In the genomic region with DNA sequence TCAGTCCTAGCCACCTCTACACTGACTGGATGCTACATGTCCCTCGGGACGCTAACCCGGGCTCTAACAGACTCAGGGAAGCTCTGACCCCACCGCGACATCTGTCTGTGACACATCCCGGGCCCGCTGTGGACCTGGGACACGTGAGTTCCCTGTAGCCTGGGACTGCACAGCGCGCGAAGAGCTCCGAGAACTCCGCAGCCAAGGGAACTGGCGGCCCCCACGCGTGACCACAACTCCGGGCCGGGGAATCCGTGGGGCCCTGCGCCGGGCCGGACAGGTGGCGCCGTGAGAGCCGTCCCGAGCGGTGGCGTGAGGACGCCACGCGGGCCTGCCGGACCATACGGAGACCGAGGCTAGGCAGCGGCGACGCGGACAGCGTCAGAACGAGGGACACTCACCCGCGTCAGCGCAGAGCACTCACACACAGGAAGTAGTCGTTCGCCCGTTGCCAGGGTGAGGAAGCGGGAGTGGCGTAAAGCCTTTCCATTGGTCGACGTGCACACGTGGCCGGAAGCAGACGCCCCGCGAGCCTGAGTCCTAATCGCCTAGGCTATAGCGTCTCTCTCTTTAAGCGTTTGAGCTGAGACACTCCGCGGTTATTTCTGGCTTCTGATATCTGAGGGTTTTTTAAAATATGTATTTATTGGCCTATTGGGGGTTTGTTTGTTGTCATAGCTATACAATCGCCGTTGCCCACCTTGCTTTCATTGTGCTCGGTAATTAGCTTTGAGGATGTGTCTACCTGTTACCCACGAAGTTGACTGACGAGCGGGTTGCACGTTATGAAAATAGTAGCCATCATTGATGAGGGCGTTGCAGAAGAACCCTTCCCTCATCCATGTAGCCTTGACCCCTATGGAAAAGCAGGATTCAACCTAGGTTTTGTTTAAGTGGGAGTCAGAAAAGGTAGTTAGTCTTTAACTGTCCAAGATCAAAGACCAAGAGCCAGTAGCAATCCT, we compare ENCODE assay signal across 8 mouse cellular contexts. TPM values are rescaled to one million over a fixed set of nuclear protein-coding genes. Genes with fewer than 3 reads are reported as not detected.
A peak's percentile ranks its signal among the peaks of the same experiment; 100 is the strongest.
DNase-seq lines count a peak whose midpoint lies in the region; ATAC-seq lines count a peak whose summit lies in the region.

A gene (minus strand): TSS at position 453 of the 962 bp plus-strand sequence.

- no peaks in the 10 kb centered on the region for H3K27me3 ChIP-seq in hindbrain, embryonic 16.5 days (replicated peaks; ENCODE audit: control insufficient read depth, insufficient read depth, low read length)

- H3K4me2 ChIP-seq in hindbrain, embryonic 16.5 days (ENCODE audit: low read length): peak within 1 kb of the TSS; percentile 76

- H3K9ac ChIP-seq in hindbrain, embryonic 16.5 days (ENCODE audit: low read depth, low read length): peak within 1 kb of the TSS; percentile 91

- no peaks in the 10 kb centered on the region for H3K9me3 ChIP-seq in hindbrain, embryonic 16.5 days (ENCODE audit: control insufficient read depth, low read length)

- H3K79me2 ChIP-seq in macrophage (ENCODE audit: inconsistent target): no peaks in the 10 kb centered on the region

- no peaks in the 10 kb centered on the region for H3K36me3 ChIP-seq in hindbrain, embryonic 16.5 days (ENCODE audit: control insufficient read depth, insufficient read depth, low read length)
- no peaks in the 10 kb centered on the region for H3K36me3 ChIP-seq in macrophage (ENCODE audit: inconsistent target)

- ATAC-seq in hindbrain, embryonic 16.5 days: peak; percentile 100

- DNase-seq in WW6 (ENCODE audit: low read depth, low spot score): peak; percentile 82
- peak; percentile 72 to 87 for DNase-seq in cerebellum, postnatal 4 days (ENCODE audit: low spot score in 2 of 2)
- peak; percentile 92 for DNase-seq in gastrocnemius, adult 18-20 months (ENCODE audit: low spot score)
- peak; percentile 86 to 96 for DNase-seq in left cerebral cortex, adult 18-20 months (ENCODE audit: low spot score in 2 of 2)
- DNase-seq in right cerebral cortex, adult 18-20 months: peak; percentile 97
- peak; percentile 55 for DNase-seq in urinary bladder, postnatal 10 days (ENCODE audit: low spot score)

- H3K4me3 ChIP-seq in hindbrain, embryonic 16.5 days (ENCODE audit: low read length): peak within 1 kb of the TSS; percentile 98
- H3K4me3 ChIP-seq in macrophage (ENCODE audit: inconsistent target): peak within 1 kb of the TSS; percentile 57

- H3K4me1 ChIP-seq in hindbrain, embryonic 16.5 days (ENCODE audit: control insufficient read depth, insufficient read depth, low read depth, low read length): peaks cover 8% of the 10 kb centered on the region

- H3K27ac ChIP-seq in hindbrain, embryonic 16.5 days (ENCODE audit: low read depth, low read length): peak within 1 kb of the TSS; percentile 92
- H3K27ac ChIP-seq in macrophage: peak within 1 kb of the TSS; percentile 25

- under 1% methylated on average over 59 of the region's 68 CpGs for WGBS in hindbrain, embryonic 16.5 days
- under 1% methylated on average over 55 of the region's 68 CpGs for WGBS in macrophage (ENCODE audit: missing documents)

RNA-seq across cellular contexts. Expression of the gene that starts here (rescaled TPM):
- total RNA-seq in gastrocnemius, adult 18-20 months (2021): 1 to 10 TPM; 5.2 TPM
- 21.6 and 24.6 TPM in 2 replicates for polyA plus RNA-seq in hindbrain, embryonic 16.5 days (2015; fragmentation: Nextera tagmentation; extraction: Ambion mirVana)
- total RNA-seq in left cerebral cortex, adult 18-20 months (2021): 10 to 100 TPM; 36.2 to 37.1 TPM
- 10 to 100 TPM in 23 of 26 experiments, 1 to 10 TPM in 3; 3.1 to 25.0 (median 16.8) TPM for total RNA-seq in macrophage (2018; cell fraction: chromatin; rRNA removed)
- total RNA-seq in macrophage (2018; cell fraction: cytosol; rRNA removed): 1 to 10 TPM; 3.3 to 5.9 (median 4.3) TPM
- total RNA-seq in macrophage (2018; cell fraction: nucleus; rRNA removed): 10 to 100 TPM in 10 of 26 experiments, 1 to 10 TPM in 16; 2.5 to 18.7 (median 8.7) TPM
- 2.8 to 6.1 TPM (median 3.5 TPM) in 3 replicates for polyA plus RNA-seq in macrophage (2018)

Comparison
In these comparisons a context has a peak if more than half of its experiments do, and no peak if none do; other contexts are left out.
1. Peak in every context shown above with its lines: DNase-seq, ATAC-seq, H3K4me3 ChIP-seq and H3K27ac ChIP-seq.
2. RNA of the gene that starts here (total RNA-seq): 36.2 to 37.1 TPM in left cerebral cortex, adult 18-20 months; 5.2 TPM in gastrocnemius, adult 18-20 months; every median in the first group is over 4 times any median in the second.